Mouse (Mus musculus): Measurements from ENCODE around the gene Fam83d. TPM values are rescaled to one million over a fixed set of nuclear protein-coding genes. Genes with fewer than 3 reads are reported as not detected.

The Fam83d gene
- 2.0 and 2.2 TPM in 2 replicates for polyA plus RNA-seq (2012; rRNA removed)

- no peak within 1 kb of the TSS for H3K27ac ChIP-seq (ENCODE audit: insufficient read depth, low read length)
- TF ChIP-seq CTCF (IDR thresholded peaks at IDR 0.05; ENCODE audit: extremely low read depth, insufficient read depth, low read length), result peak; percentile 41
- TF ChIP-seq POLR2A (IDR thresholded peaks at IDR 0.05; ENCODE audit: extremely low read depth, insufficient read depth, low read length), result peak; percentile 68; the same call in 1 of the 2 replicates
- peak within 1 kb of the TSS; percentile 33 for H3K4me3 ChIP-seq (ENCODE audit: insufficient read depth, low read length)
- no peaks in the 10 kb centered on the region for H3K4me1 ChIP-seq (ENCODE audit: control insufficient read depth, insufficient read depth, low read length)
These were observed at the start of gene Fam83d for GRCm38 (mm10) chr2:158767742-158768339. Gene Fam83d (plus strand): TSS chr2:158768093.

DNA sequence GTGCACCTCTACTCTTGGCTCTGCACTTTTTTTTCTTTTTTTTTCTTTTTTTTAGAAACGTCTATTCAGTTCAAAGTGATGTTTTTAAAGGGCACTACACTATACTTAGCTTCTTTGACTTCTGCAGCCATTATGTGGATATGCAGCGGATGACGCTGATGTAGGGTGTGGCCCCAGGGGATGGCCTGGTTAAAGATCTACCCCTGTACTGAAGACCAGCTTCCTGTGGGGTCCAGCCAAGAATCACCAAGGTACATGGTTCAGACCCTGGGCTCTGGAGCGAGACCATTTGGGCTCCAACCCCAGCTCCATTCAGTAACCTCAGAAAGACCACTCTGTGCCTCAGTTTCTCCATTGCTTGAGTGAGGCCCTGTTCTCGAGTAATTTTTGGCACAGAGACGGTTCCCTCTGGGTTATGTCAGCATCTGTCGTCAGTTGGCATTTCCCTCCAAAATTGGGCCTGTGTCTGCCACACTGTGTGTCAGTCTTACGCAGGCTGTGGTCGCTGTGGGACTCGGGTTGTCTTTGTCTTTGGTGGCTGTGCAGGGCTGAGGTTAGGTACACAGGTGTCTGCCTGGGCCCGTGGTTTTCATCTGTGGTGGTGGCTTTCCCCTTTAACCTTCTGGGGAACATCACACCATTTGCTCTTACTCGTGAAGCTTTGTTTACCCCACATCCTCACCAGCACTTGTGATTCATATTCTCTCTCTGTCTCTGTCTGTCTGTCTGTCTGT lies 48.9 kb upstream of the Fam83d start:
- TF ChIP-seq POLR2A (IDR thresholded peaks at IDR 0.05; ENCODE audit: extremely low read depth, insufficient read depth, low read length) (no peak), CTCF (IDR thresholded peaks at IDR 0.05; ENCODE audit: extremely low read depth, insufficient read depth, low read length) (no peak)
- Histone ChIP-seq H3K4me3 (ENCODE audit: insufficient read depth, low read length) (no peak overlapping the region), H3K27ac (ENCODE audit: insufficient read depth, low read length) (no peak overlapping the region), H3K4me1 (ENCODE audit: control insufficient read depth, insufficient read depth, low read length) (peaks cover 19% of the 10 kb centered on the region)

DNA sequence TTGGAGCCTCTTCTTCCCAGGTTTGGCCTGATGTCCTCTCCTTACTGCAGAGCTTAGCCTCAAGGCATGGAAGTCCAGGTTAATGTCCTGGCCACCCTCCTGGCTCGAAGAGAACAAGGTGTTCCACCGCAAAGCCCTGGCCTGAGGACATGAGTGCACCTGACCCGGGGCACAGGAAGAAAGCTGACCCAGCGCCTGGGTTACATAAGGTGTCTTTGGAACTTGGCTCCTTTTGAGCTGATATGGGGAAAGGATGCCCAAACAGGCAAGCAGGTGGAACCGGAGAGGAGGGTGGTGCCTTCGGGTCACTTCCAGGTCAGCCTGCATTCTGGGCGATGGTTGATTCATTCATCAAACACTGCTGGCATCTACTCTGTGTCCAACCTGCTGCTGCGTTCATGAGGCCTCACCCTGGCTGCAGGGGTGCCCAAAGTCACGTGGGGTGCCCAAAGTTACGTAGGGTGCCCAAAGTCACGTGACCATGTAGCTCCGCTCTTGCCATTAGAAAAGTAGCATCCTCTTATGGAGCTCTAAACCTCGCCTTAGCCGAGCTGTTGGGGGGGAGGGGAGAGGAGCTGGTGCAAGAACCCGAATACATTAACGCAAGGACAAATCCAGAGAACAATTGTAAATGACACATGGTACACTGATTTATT lies 47.0 kb upstream of the Fam83d start:
- peaks cover 11% of the 10 kb centered on the region for H3K4me1 ChIP-seq (ENCODE audit: control insufficient read depth, insufficient read depth, low read length)
- no peak overlapping the region for H3K4me3 ChIP-seq (ENCODE audit: insufficient read depth, low read length)
- TF ChIP-seq CTCF (IDR thresholded peaks at IDR 0.05; ENCODE audit: extremely low read depth, insufficient read depth, low read length) (no peak), POLR2A (IDR thresholded peaks at IDR 0.05; ENCODE audit: extremely low read depth, insufficient read depth, low read length) (no peak)
- H3K27ac ChIP-seq (ENCODE audit: insufficient read depth, low read length), result 0 out of 2 replicates have a peak overlapping the region, but pooled peaks have one; percentile 3

DNA sequence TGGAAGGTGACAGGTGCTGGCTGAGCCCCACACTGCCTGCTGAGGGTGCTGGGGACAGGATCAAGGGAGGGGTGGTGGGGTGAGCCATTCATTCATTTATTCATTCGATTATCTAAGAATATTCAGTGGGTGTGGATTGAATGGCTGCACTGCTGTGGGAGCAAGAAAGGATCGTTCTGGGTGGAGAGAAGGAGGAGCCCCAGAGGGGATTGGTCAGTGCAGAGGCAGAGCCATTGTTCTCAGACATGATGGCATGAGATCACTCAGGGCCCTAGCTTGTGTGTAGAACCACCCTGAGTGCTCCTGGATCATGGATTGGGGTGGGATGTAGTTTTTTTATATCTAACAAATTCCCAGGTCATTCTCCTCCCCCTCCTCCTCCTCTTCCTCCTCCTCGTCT lies 46.4 kb upstream of the Fam83d start:
- Histone ChIP-seq H3K27ac (ENCODE audit: insufficient read depth, low read length) (no peak overlapping the region), H3K4me1 (ENCODE audit: control insufficient read depth, insufficient read depth, low read length) (peaks cover 10% of the 10 kb centered on the region), H3K4me3 (ENCODE audit: insufficient read depth, low read length) (no peak overlapping the region)
- TF ChIP-seq CTCF (IDR thresholded peaks at IDR 0.05; ENCODE audit: extremely low read depth, insufficient read depth, low read length) (no peak), POLR2A (IDR thresholded peaks at IDR 0.05; ENCODE audit: extremely low read depth, insufficient read depth, low read length) (no peak)

DNA sequence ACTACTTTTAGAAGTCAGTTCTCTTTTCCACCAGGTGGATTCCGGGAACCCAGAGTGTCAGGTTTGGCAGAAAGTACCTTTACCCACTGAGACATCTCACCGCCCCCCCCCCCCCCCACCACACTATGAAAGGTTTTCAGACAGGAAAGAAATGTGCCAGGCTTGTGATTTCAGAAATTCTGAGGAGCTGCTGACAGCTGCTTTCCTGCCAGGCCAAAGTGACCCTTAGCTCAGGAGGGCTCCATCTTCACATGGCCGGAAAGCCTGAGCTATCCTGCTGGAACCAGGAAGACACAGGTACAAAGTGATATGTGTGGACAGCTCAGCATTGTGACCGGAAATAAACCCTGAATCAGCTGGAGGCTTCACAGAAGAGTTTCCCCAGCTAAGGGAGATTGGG lies 45.8 kb upstream of the Fam83d start:
- H3K4me3 ChIP-seq (ENCODE audit: insufficient read depth, low read length), result no peak overlapping the region
- H3K4me1 ChIP-seq (ENCODE audit: control insufficient read depth, insufficient read depth, low read length), result peaks cover 13% of the 10 kb centered on the region
- H3K27ac ChIP-seq (ENCODE audit: insufficient read depth, low read length), result peak overlapping the region; percentile 84; the same call in 1 of the 2 replicates
- TF ChIP-seq CTCF (IDR thresholded peaks at IDR 0.05; ENCODE audit: extremely low read depth, insufficient read depth, low read length) (no peak), POLR2A (IDR thresholded peaks at IDR 0.05; ENCODE audit: extremely low read depth, insufficient read depth, low read length) (no peak)

DNA sequence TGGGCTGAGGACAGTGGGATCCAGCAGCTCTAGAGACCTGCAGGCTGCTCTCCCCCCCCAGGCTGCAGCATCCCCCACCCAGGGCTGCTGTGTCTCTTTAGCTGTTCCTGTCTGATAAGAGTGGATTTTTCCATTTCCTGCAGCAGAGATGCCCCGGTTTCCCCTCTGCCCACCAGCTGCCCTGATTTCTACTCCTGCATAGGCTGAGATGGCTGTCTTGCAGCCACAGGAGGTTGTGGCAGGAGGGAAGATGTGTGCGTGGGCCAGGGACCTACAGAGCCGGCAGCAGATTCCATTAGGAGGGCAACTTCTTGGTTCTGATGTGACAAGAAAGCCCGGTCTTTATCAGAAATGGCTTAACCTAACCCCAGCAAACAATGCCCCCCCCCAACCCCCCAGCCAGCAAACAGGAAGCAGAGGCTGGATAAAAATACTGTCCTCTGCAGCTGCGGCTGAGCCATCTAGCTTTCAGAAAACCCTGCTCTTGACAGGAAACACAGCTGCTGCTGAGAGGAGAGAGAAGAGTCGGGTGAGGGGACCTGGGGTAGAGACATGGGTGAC lies 44.8 kb upstream of the Fam83d start:
- TF ChIP-seq POLR2A (IDR thresholded peaks at IDR 0.05; ENCODE audit: extremely low read depth, insufficient read depth, low read length) (no peak), CTCF (IDR thresholded peaks at IDR 0.05; ENCODE audit: extremely low read depth, insufficient read depth, low read length) (no peak)
- Histone ChIP-seq H3K4me1 (ENCODE audit: control insufficient read depth, insufficient read depth, low read length) (peaks cover 14% of the 10 kb centered on the region), H3K4me3 (ENCODE audit: insufficient read depth, low read length) (no peak overlapping the region), H3K27ac (ENCODE audit: insufficient read depth, low read length) (peak overlapping the region; percentile 84)

DNA sequence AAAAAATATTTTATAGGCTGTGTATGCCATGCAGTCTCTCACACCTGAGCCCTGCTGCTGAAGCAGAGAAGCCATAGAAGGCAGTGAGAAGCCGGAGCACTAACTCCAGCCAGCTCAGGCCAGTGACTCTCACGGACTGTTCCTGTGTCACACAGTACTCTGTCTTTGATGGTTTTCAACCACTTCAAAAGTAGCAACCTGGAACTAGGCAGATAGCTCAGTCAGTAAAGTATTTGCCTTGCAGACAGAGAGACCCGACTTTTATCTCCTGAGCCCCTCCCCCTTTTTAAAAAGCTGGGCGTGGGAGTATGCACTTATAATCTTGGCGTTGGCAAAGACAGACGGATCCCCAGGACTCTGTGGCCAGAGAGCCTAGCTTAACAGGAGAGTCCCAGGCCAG lies 44.1 kb upstream of the Fam83d start:
- no peak for TF ChIP-seq CTCF (IDR thresholded peaks at IDR 0.05; ENCODE audit: extremely low read depth, insufficient read depth, low read length)
- no peak for TF ChIP-seq POLR2A (IDR thresholded peaks at IDR 0.05; ENCODE audit: extremely low read depth, insufficient read depth, low read length)

DNA sequence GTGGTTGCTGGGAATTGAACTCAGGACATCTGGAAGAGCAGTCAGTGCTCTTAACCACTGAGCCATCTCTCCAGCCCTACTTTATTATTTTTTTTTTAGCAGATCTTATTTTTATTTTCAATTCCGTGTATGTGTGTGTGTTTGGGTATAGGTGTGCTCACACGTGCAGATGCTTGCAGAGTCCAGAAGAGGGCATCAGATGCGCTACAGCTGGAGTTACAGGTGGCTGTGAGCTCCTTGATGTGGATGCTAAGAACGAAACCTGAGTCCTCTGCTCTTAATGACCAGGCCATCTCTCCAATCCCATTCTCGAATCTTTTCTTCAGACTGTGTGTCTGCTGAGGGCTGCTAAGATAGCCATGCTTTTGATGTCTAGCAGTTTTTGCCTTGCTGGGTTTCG lies 41.6 kb upstream of the Fam83d start:
- H3K4me3 ChIP-seq (ENCODE audit: insufficient read depth, low read length), result no peak overlapping the region
- no peak overlapping the region for H3K27ac ChIP-seq (ENCODE audit: insufficient read depth, low read length)
- H3K4me1 ChIP-seq (ENCODE audit: control insufficient read depth, insufficient read depth, low read length), result peaks cover 21% of the 10 kb centered on the region
- TF ChIP-seq POLR2A (IDR thresholded peaks at IDR 0.05; ENCODE audit: extremely low read depth, insufficient read depth, low read length) (no peak), CTCF (IDR thresholded peaks at IDR 0.05; ENCODE audit: extremely low read depth, insufficient read depth, low read length) (no peak)

More for the DNA sequence above, 44.1 kb upstream of the Fam83d start:
- no peak overlapping the region for H3K4me3 ChIP-seq (ENCODE audit: insufficient read depth, low read length)
- H3K4me1 ChIP-seq (ENCODE audit: control insufficient read depth, insufficient read depth, low read length), result peaks cover 14% of the 10 kb centered on the region
- H3K27ac ChIP-seq (ENCODE audit: insufficient read depth, low read length), result peak overlapping the region; percentile 84

GRCm38 (mm10) chr2:158728061-158728815 lies 39.7 kb upstream of the Fam83d start:
- peaks cover 22% of the 10 kb centered on the region for H3K4me1 ChIP-seq (ENCODE audit: control insufficient read depth, insufficient read depth, low read length)
- peak overlapping the region; percentile 22; the same call in 1 of the 2 replicates for H3K27ac ChIP-seq (ENCODE audit: insufficient read depth, low read length)
- no peak for TF ChIP-seq CTCF (IDR thresholded peaks at IDR 0.05; ENCODE audit: extremely low read depth, insufficient read depth, low read length)
- no peak for TF ChIP-seq POLR2A (IDR thresholded peaks at IDR 0.05; ENCODE audit: extremely low read depth, insufficient read depth, low read length)
- H3K4me3 ChIP-seq (ENCODE audit: insufficient read depth, low read length), result no peak overlapping the region

Data from cortical plate, adult 2 months (tissue).